Mouse (Mus musculus) embryonic fibroblast, embryonic 13.5 days (primary cell): Measurements from ENCODE around the gene Cldn8.

Experiments
- CTCF ChIP-seq: IDR thresholded peaks from 2 replicates; pipeline ENCODE4 v1.5.1; 2011; ENCODE audit warnings: mild to moderate bottlenecking, control low read depth, low read length, moderate library complexity, borderline replicate concordance; ENCODE audit not compliant: insufficient read depth
- POLR2A ChIP-seq: IDR thresholded peaks from 2 replicates; pipeline ENCODE4 v1.6.1; 2011; ENCODE audit warnings: low read depth, mild to moderate bottlenecking, control low read depth, low read length, moderate library complexity

DNA sequence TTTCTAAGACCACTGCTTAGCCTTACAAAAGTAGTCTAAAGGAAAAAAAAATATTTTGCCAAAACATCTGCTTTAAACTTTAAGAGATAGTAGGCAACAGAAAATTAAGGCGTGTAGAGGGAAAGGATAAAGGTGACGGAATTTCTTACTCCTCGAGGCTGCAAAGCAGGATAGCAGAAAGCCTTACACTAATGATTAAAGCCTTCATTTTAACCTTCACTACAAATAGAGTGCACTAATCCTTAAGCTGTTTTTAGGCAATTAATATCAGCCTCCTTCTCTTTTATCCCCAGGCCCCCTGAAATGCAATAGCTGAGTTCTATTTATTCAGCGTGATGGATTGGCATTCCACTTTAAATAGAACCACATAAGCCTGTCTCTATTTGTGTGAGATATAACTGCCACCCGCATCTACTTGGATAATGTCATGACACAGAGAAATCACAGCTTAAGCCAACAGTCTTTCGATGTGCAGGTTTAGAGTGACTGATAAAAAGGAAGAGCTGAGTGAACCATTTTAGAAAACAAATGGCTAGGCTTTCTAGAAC, 1.3 kb downstream of the Cldn8 start:
- TF ChIP-seq CTCF (no peak), POLR2A (no peak)
